8 mouse cellular contexts compared by ENCODE assay signal in the genomic region with DNA sequence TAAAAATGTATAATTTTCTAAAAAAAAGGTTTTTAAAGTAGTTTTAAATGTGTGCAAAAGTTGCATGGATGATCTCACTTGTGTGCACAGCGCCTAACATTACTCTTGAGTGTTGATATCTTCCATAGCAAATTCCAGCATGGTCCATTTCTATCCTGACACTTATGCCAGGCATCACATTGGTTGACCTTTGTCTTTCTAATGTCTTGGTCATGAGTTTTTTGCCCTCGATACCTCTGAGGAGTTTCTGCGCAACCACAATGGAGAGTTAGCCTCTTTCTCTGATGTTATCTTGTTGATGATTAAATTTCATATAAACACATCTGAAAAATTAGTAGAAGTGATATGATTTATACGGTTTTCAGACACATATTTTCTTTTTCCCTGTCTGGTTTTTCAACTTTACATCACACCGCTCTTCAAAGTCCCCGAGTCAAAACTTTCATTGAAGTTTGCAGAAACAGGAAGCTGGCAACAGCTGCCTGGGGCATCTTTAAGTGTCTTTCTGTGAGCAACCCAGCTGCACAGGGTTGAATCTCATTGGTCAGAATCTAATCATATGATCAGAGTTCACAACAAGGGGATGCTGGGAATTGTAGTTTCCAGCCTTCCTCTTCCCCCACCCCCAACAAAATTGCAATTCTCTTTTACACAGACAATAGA.
DNase-seq lines count a peak whose midpoint lies in the region; ATAC-seq lines count a peak whose summit lies in the region.

No protein-coding gene starts in this region.

- intact Hi-C loops in left cerebral cortex, postnatal 25 days (cut with DNase I) = no loop called here
- intact Hi-C loops in left cerebral cortex, postnatal 4 days (cut with DNase I) = no loop called here

- peak; percentile 82 for ATAC-seq in hindbrain, embryonic 12.5 days (ENCODE audit: low FRiP score)
- peak; percentile 90 for ATAC-seq in midbrain, embryonic 12.5 days (ENCODE audit: low FRiP score, low read depth)
- ATAC-seq in megakaryocyte progenitor cell, adult 5-6 weeks (replicated peaks; ENCODE audit: poor library complexity) = no peak

- no peak overlapping the region for H3K4me2 ChIP-seq in hindbrain, embryonic 12.5 days (replicated peaks)
- H3K4me2 ChIP-seq in midbrain, embryonic 12.5 days (replicated peaks) = no peak overlapping the region

- no peaks in the 10 kb centered on the region for H3K9me3 ChIP-seq in hindbrain, embryonic 12.5 days (replicated peaks)
- H3K9me3 ChIP-seq in midbrain, embryonic 12.5 days = no peaks in the 10 kb centered on the region

- WGBS in hindbrain, embryonic 12.5 days = 77% methylated on average over 6 of the region's 6 CpGs
- WGBS in midbrain, embryonic 12.5 days = 74% methylated on average over 6 of the region's 6 CpGs

- no peak overlapping the region for H3K4me3 ChIP-seq in hindbrain, embryonic 12.5 days
- no peak overlapping the region for H3K4me3 ChIP-seq in midbrain, embryonic 12.5 days

- H3K36me3 ChIP-seq in hindbrain, embryonic 12.5 days = no peaks in the 10 kb centered on the region
- no peaks in the 10 kb centered on the region for H3K36me3 ChIP-seq in midbrain, embryonic 12.5 days

- no peak overlapping the region for H3K9ac ChIP-seq in hindbrain, embryonic 12.5 days
- no peak overlapping the region for H3K9ac ChIP-seq in midbrain, embryonic 12.5 days (replicated peaks)

- H3K4me1 ChIP-seq in hindbrain, embryonic 12.5 days = no peaks in the 10 kb centered on the region
- peaks cover 3% of the 10 kb centered on the region; the same call in 1 of the 2 replicates for H3K4me1 ChIP-seq in midbrain, embryonic 12.5 days

- H3K27me3 ChIP-seq in hindbrain, embryonic 12.5 days = no peaks in the 10 kb centered on the region
- H3K27me3 ChIP-seq in midbrain, embryonic 12.5 days = no peaks in the 10 kb centered on the region

- H3K27ac ChIP-seq in hindbrain, embryonic 12.5 days = no peak overlapping the region
- H3K27ac ChIP-seq in midbrain, embryonic 12.5 days (replicated peaks) = no peak overlapping the region

- DNase-seq in left cerebral cortex, postnatal 25 days (ENCODE audit: low spot score in 2 of 2) = peak; percentile 29 to 40
- no peak for DNase-seq in left cerebral cortex, postnatal 4 days
- DNase-seq in brain, adult 2 months (ENCODE audit: low read depth, low spot score) = peak; percentile 66
- no peak for DNase-seq in spleen, postnatal 14 days (ENCODE audit: low spot score in 2 of 2)
- no peak for DNase-seq in gastrocnemius, adult 18-20 months (ENCODE audit: low spot score)

Comparison
In these comparisons a context has a peak if more than half of its experiments do, and no peak if none do; other contexts are left out.
1. DNase-seq: peak in left cerebral cortex, postnatal 25 days (2 of 2) and brain, adult 2 months (single experiment); none in left cerebral cortex, postnatal 4 days (single experiment), spleen, postnatal 14 days (0 of 2) and gastrocnemius, adult 18-20 months (single experiment).